Mouse (Mus musculus): ENCODE results near the gene Satb2. TPM values are rescaled to one million over a fixed set of nuclear protein-coding genes. Genes with fewer than 3 reads are reported as not detected.

Satb2 gene
- polyA plus RNA-seq, 1 experiment, result 0.16 TPM

- no peak for DNase-seq
- 10% methylated on average over 12 of the region's 12 CpGs for WGBS
- no peaks in the 10 kb centered on the region for H3K36me3 ChIP-seq (ENCODE audit: control insufficient read depth, insufficient read depth, low read length)
- no peak overlapping the region for H3K27ac ChIP-seq (ENCODE audit: control insufficient read depth, insufficient read depth, low read length)
- TF ChIP-seq POLR2A (IDR thresholded peaks at IDR 0.05; ENCODE audit: control insufficient read depth, extremely low read depth, insufficient read depth, low read length, poor library complexity) (no peak), CTCF (IDR thresholded peaks at IDR 0.05; ENCODE audit: borderline replicate concordance, control insufficient read depth, extremely low read depth, insufficient read depth, low read length, poor library complexity) (no peak)
- H3K4me3 ChIP-seq (ENCODE audit: control insufficient read depth, insufficient read depth, low read length), result no peak overlapping the region
- H3K4me1 ChIP-seq (replicated peaks; ENCODE audit: control insufficient read depth, insufficient read depth, low read length), result peaks cover 9% of the 10 kb centered on the region
- H3K27me3 ChIP-seq (ENCODE audit: control insufficient read depth, insufficient read depth, low read length), result peaks cover 15% of the 10 kb centered on the region
Observed at GRCm38 (mm10) chr1:56975546-56975945, 2.9 kb downstream of the Satb2 start.

DNA sequence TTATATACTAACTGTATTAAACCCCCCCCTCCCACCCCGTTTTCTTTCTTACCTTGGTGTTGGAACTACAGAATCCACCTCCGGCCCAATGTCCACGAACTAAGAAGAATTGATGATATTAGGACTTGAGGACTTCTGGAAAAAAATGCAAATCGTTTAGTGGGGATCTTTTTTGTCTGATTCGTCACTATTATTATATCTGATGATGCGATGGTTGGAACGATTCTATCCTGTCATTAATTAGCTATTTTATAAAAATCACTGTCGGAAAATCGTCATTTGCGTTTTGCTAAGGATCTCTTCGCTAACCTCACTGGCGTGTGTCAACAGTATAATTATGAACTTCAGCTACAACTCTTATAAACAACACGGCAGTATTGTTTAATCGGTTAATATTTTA, 4.3 kb downstream of the Satb2 start:
- Histone ChIP-seq H3K4me3 (ENCODE audit: control insufficient read depth, insufficient read depth, low read length) (no peak overlapping the region), H3K27me3 (ENCODE audit: control insufficient read depth, insufficient read depth, low read length) (peaks cover 19% of the 10 kb centered on the region), H3K36me3 (ENCODE audit: control insufficient read depth, insufficient read depth, low read length) (no peaks in the 10 kb centered on the region), H3K27ac (ENCODE audit: control insufficient read depth, insufficient read depth, low read length) (no peak overlapping the region), H3K4me1 (replicated peaks; ENCODE audit: control insufficient read depth, insufficient read depth, low read length) (peaks cover 9% of the 10 kb centered on the region)
- TF ChIP-seq POLR2A (IDR thresholded peaks at IDR 0.05; ENCODE audit: control insufficient read depth, extremely low read depth, insufficient read depth, low read length, poor library complexity) (no peak), CTCF (IDR thresholded peaks at IDR 0.05; ENCODE audit: borderline replicate concordance, control insufficient read depth, extremely low read depth, insufficient read depth, low read length, poor library complexity) (no peak)
- 10% methylated on average over 14 of the region's 14 CpGs for WGBS
- DNase-seq, result no peak

DNA sequence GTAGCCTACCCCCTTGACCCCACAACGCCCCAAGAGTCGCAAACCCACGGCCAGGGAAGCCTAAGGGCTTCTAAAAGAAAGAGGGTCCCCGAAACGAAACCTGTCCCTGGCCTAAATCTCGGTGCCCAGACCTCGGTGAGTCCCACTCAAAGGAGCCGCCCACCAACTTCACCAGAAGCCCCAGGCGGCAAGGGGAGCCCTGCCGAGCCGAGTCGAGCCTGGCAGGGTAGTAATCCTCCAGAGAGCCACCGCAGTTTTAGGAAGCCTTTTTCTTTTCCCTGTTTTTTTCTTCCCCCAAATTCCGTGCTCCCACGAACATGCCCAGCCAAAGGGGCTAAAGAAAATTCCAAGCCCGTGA, 4.9 kb downstream of the Satb2 start:
- DNase-seq, result no peak
- Histone ChIP-seq H3K27ac (ENCODE audit: control insufficient read depth, insufficient read depth, low read length) (no peak overlapping the region), H3K4me3 (ENCODE audit: control insufficient read depth, insufficient read depth, low read length) (peak overlapping the region; percentile 54), H3K36me3 (ENCODE audit: control insufficient read depth, insufficient read depth, low read length) (no peaks in the 10 kb centered on the region), H3K4me1 (replicated peaks; ENCODE audit: control insufficient read depth, insufficient read depth, low read length) (peaks cover 9% of the 10 kb centered on the region), H3K27me3 (ENCODE audit: control insufficient read depth, insufficient read depth, low read length) (peaks cover 19% of the 10 kb centered on the region)
- under 1% methylated on average over 16 of the region's 16 CpGs for WGBS
- no peak for TF ChIP-seq POLR2A (IDR thresholded peaks at IDR 0.05; ENCODE audit: control insufficient read depth, extremely low read depth, insufficient read depth, low read length, poor library complexity)
- TF ChIP-seq CTCF (IDR thresholded peaks at IDR 0.05; ENCODE audit: borderline replicate concordance, control insufficient read depth, extremely low read depth, insufficient read depth, low read length, poor library complexity), result no peak

- Histone ChIP-seq H3K27ac (ENCODE audit: control insufficient read depth, insufficient read depth, low read length) (no peak overlapping the region), H3K4me3 (ENCODE audit: control insufficient read depth, insufficient read depth, low read length) (peak overlapping the region; percentile 54), H3K36me3 (ENCODE audit: control insufficient read depth, insufficient read depth, low read length) (no peaks in the 10 kb centered on the region), H3K4me1 (replicated peaks; ENCODE audit: control insufficient read depth, insufficient read depth, low read length) (peaks cover 9% of the 10 kb centered on the region), H3K27me3 (ENCODE audit: control insufficient read depth, insufficient read depth, low read length) (peaks cover 19% of the 10 kb centered on the region)
- peak; percentile 70 for DNase-seq
- no peak for TF ChIP-seq POLR2A (IDR thresholded peaks at IDR 0.05; ENCODE audit: control insufficient read depth, extremely low read depth, insufficient read depth, low read length, poor library complexity)
- TF ChIP-seq CTCF (IDR thresholded peaks at IDR 0.05; ENCODE audit: borderline replicate concordance, control insufficient read depth, extremely low read depth, insufficient read depth, low read length, poor library complexity), result no peak
- 1% methylated on average over 47 of the region's 47 CpGs for WGBS
Observed at GRCm38 (mm10) chr1:56972950-56973592, 5.4 kb downstream of the Satb2 start.

- Histone ChIP-seq H3K4me3 (ENCODE audit: control insufficient read depth, insufficient read depth, low read length) (peak overlapping the region; percentile 54), H3K36me3 (ENCODE audit: control insufficient read depth, insufficient read depth, low read length) (no peaks in the 10 kb centered on the region), H3K27me3 (ENCODE audit: control insufficient read depth, insufficient read depth, low read length) (peaks cover 15% of the 10 kb centered on the region), H3K27ac (ENCODE audit: control insufficient read depth, insufficient read depth, low read length) (no peak overlapping the region), H3K4me1 (replicated peaks; ENCODE audit: control insufficient read depth, insufficient read depth, low read length) (peaks cover 9% of the 10 kb centered on the region)
- DNase-seq, result peak; percentile 14
- TF ChIP-seq CTCF (IDR thresholded peaks at IDR 0.05; ENCODE audit: borderline replicate concordance, control insufficient read depth, extremely low read depth, insufficient read depth, low read length, poor library complexity), result no peak
- TF ChIP-seq POLR2A (IDR thresholded peaks at IDR 0.05; ENCODE audit: control insufficient read depth, extremely low read depth, insufficient read depth, low read length, poor library complexity), result no peak
- WGBS, result under 1% methylated on average over 83 of the region's 83 CpGs
Observed at GRCm38 (mm10) chr1:56972251-56972949, 6.0 kb downstream of the Satb2 start.

- TF ChIP-seq POLR2A (IDR thresholded peaks at IDR 0.05; ENCODE audit: control insufficient read depth, extremely low read depth, insufficient read depth, low read length, poor library complexity), result no peak
- TF ChIP-seq CTCF (IDR thresholded peaks at IDR 0.05; ENCODE audit: borderline replicate concordance, control insufficient read depth, extremely low read depth, insufficient read depth, low read length, poor library complexity), result no peak
- Histone ChIP-seq H3K36me3 (ENCODE audit: control insufficient read depth, insufficient read depth, low read length) (no peaks in the 10 kb centered on the region), H3K27me3 (ENCODE audit: control insufficient read depth, insufficient read depth, low read length) (peaks cover 14% of the 10 kb centered on the region; the same call in 1 of the 2 replicates), H3K4me3 (ENCODE audit: control insufficient read depth, insufficient read depth, low read length) (peak overlapping the region; percentile 54), H3K4me1 (replicated peaks; ENCODE audit: control insufficient read depth, insufficient read depth, low read length) (peaks cover 9% of the 10 kb centered on the region), H3K27ac (ENCODE audit: control insufficient read depth, insufficient read depth, low read length) (no peak overlapping the region)
- WGBS, result 1% methylated on average over 23 of the region's 23 CpGs
- no peak for DNase-seq
Observed at GRCm38 (mm10) chr1:56971942-56972250, 6.6 kb downstream of the Satb2 start.
